Mouse (Mus musculus) ES-Bruce4 (cell line): ENCODE results near the gene Sfswap. TPM values are rescaled to one million over a fixed set of nuclear protein-coding genes. Genes with fewer than 3 reads are reported as not detected.

Experiments
- H3K27ac ChIP-seq: 2 replicates; pipeline ENCODE4 v1.5.1; 2012; ENCODE audit warnings: low read length, inconsistent platforms; ENCODE audit not compliant: insufficient read depth
- H3K27me3 ChIP-seq: 2 replicates; pipeline ENCODE4 v1.6.1; 2012; ENCODE audit warnings: mild to moderate bottlenecking, low read length, inconsistent platforms; ENCODE audit not compliant: control insufficient read depth, poor library complexity, insufficient read depth, severe bottlenecking
- H3K36me3 ChIP-seq: 2 replicates; pipeline ENCODE4 v1.6.1; 2012; ENCODE audit warnings: inconsistent platforms, mild to moderate bottlenecking, low read length, moderate library complexity; ENCODE audit not compliant: control insufficient read depth, poor library complexity, insufficient read depth, severe bottlenecking
- H3K4me1 ChIP-seq: one replicate; pipeline ENCODE4 v1.8.1; 2011; ENCODE audit warnings: low read length; ENCODE audit not compliant: control insufficient read depth, insufficient read depth
- H3K4me3 ChIP-seq: 2 replicates; pipeline ENCODE4 v1.5.1; 2011; ENCODE audit warnings: low read depth, mild to moderate bottlenecking, low read length
- H3K9ac ChIP-seq: 2 replicates; pipeline ENCODE4 v1.6.1; 2012; ENCODE audit warnings: low read depth, mild to moderate bottlenecking, inconsistent platforms; ENCODE audit not compliant: poor library complexity, severe bottlenecking
- H3K9me3 ChIP-seq: replicated peaks from 2 replicates; pipeline ENCODE4 v1.6.1; 2012; ENCODE audit warnings: mild to moderate bottlenecking, low read length, inconsistent platforms; ENCODE audit not compliant: control insufficient read depth, poor library complexity, insufficient read depth, severe bottlenecking
- CTCF ChIP-seq: IDR thresholded peaks from one replicate; pipeline ENCODE4 v1.8.1; 2011; ENCODE audit warnings: low read depth, low read length
- EP300 ChIP-seq: IDR thresholded peaks from 2 replicates; pipeline ENCODE4 v1.6.1; 2011; ENCODE audit warnings: low read depth, low read length; ENCODE audit not compliant: insufficient read depth
- POLR2A ChIP-seq: IDR thresholded peaks from one replicate; pipeline ENCODE4 v1.8.1; 2011; ENCODE audit warnings: low read length; ENCODE audit not compliant: insufficient read depth
- polyA plus RNA-seq: library from polyadenylated mRNA; stranded (reverse); fragments of >200 nt; gene quantifications from 2 replicates; pipeline ENCODE4 v1.2.4, GENCODE M21; 2011; ENCODE audit warnings: low read depth; ENCODE audit not compliant: missing spikeins, insufficient read depth, insufficient read length

Gene Sfswap
- polyA plus RNA-seq, 1 experiment = 72.7 TPM

DNA sequence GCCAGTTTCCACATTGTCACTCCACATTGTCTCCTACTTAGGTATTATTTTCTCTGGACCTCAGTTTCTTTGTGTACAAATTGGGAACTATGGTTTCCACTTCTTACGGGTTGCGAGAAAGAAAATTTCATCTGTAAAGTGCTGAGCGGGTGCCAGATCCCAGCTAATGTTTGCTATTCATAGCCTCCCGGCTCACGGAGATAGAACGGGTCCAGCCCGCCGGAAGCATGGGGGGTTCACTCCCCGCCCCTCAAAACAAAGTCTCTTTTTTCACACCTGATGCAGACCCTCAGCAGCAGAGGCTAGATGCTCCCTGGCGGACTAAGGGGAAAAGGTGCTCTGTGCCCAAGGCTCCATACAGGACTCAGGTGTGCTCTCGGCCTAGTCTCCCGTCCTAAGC lies 82.3 kb downstream of the Sfswap start:
- TF ChIP-seq EP300 = no peak
- TF ChIP-seq POLR2A = no peak
- TF ChIP-seq CTCF = no peak
- H3K9me3 ChIP-seq = no peaks in the 10 kb centered on the region
- H3K4me3 ChIP-seq = peak overlapping the region; percentile 59
- no peaks in the 10 kb centered on the region for H3K36me3 ChIP-seq
- H3K27ac ChIP-seq = no peak overlapping the region
- peak overlapping the region; percentile 91 for H3K9ac ChIP-seq
- peaks cover 12% of the 10 kb centered on the region for H3K27me3 ChIP-seq
- no peaks in the 10 kb centered on the region for H3K4me1 ChIP-seq

DNA sequence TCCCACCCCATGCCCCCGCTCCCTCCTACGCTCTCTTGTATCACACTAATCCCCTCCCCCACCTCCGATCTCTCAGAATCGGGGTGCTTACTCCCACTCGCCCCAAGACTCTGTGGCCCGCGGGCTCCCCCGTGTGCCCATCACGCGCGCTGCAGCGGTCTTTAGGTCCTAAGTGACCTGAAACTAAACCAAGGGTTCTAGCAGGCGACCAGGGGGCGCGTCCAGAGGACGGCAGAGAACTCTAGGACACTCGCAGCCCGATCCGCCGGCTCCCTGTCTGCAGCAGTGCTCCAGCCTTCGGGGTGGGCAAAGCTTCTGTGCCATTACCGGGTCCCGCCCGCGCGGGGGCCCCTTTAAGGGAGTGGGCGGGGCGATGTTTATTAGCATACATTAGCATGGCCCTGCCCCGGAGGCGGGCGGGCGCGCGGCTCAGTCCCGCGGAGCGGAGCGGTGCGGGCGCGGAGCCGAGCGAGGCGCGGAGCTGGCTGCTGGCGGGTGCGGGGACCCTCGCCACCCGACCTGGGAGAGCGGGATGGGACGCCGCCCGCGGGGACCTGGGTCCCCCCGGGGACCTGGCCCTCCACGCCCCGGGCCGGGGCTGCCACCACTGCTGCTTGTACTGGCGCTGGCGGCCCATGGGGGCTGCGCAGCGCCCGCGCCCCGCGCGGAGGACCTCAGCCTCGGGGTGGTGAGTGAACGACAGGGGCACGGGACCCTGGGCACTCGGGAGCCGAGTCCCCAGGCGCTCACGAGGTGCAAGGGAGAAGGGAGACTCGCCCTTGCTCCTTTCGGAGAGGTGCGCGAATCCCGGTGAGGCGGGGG lies 83.0 kb downstream of the Sfswap start, which contains the start of gene Mmp17:
Gene Mmp17, plus strand, starts transcription at position 409 of the 822 bp plus-strand sequence.
- Histone ChIP-seq H3K27me3 (peaks cover 12% of the 10 kb centered on the region), H3K36me3 (no peaks in the 10 kb centered on the region), H3K9ac (peak within 1 kb of the TSS; percentile 91), H3K27ac (no peak within 1 kb of the TSS), H3K9me3 (no peaks in the 10 kb centered on the region), H3K4me1 (no peaks in the 10 kb centered on the region), H3K4me3 (peak within 1 kb of the TSS; percentile 79)
- TF ChIP-seq CTCF = peak; percentile 58
- TF ChIP-seq EP300 = no peak
- no peak for TF ChIP-seq POLR2A

DNA sequence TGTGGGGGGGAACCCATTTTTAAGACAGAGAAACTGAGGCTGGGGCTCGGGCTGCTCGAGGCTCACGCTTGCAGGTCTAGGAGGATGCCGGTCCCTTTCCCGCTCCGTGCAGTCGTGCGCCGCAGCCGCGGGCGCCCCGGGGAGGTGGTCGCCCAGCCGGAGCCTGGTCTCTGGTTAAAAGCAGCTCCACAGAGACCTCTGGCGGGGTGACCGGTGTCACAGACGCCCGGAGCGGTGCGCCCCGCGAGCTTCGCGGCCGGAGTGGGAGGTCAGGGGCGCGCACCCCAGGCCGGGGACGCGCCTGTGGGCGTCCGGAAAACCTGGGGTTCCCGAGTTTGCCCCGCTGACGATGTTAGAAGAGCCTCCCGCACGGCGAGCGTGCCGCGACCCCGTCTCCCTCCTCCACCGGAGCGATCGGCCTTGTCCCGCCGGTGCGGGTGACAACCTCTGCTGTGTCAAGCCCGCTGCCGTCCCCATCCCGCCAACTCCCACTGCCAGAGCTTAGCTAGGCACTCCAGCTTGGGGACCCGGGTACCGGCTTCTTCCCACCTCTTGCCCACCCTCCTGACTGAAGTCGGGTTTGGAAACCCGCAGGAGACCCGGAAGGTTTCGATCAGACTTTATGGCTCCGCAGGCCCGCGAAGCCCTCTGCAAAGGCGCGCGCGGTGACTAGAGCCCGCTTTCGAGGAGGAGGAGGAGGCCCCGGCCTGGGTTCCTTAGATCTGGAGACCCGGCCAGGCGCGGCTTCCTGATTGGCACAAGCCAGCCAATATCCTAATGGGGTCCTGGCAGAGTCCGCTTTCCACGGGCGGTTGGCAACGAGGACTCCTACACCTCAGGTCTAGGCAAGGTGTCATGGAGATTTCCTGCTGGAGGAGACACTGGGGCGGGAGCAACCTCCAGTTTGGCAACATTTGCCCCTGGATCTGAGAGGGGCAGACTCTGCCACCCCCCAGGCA lies 83.8 kb downstream of the Sfswap start:
- no peaks in the 10 kb centered on the region for H3K4me1 ChIP-seq
- peaks cover 12% of the 10 kb centered on the region for H3K27me3 ChIP-seq
- no peak overlapping the region for H3K27ac ChIP-seq
- H3K36me3 ChIP-seq = no peaks in the 10 kb centered on the region
- no peak for TF ChIP-seq EP300
- no peak for TF ChIP-seq CTCF
- no peak for TF ChIP-seq POLR2A
- H3K9me3 ChIP-seq = no peaks in the 10 kb centered on the region
- H3K4me3 ChIP-seq = peak overlapping the region; percentile 79
- peak overlapping the region; percentile 91 for H3K9ac ChIP-seq

GRCm38 (mm10) chr5:129586016-129586415 lies 85.0 kb downstream of the Sfswap start:
- Histone ChIP-seq H3K4me1 (no peaks in the 10 kb centered on the region), H3K9me3 (no peaks in the 10 kb centered on the region), H3K27me3 (peaks cover 12% of the 10 kb centered on the region), H3K36me3 (no peaks in the 10 kb centered on the region), H3K9ac (no peak overlapping the region), H3K4me3 (peak overlapping the region; percentile 21; the same call in 1 of the 2 replicates), H3K27ac (no peak overlapping the region)
- TF ChIP-seq POLR2A (no peak), EP300 (no peak), CTCF (peak; percentile 72)

DNA sequence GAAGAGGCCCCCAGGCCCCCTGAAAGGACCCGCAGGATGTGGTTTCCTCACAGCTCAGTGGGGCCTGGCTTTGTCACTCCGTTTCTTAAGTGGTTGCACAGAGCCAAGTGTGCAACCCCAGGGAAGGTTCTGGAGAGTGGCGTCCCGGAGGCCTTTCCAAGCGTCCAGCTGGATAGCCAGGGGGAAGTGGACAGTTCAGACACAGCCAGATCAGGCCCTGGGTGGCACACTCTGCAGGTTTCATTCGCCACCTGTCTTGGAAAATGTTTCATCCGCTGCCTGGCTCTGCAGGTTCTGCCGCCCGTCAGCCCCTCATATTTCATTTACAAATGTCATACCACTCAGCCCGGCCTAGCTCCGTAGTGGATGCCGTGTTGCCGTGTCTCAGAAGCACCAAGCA lies 85.5 kb downstream of the Sfswap start:
- Histone ChIP-seq H3K36me3 (no peaks in the 10 kb centered on the region), H3K4me3 (no peak overlapping the region), H3K4me1 (no peaks in the 10 kb centered on the region), H3K9ac (no peak overlapping the region), H3K9me3 (no peaks in the 10 kb centered on the region), H3K27me3 (peaks cover 12% of the 10 kb centered on the region), H3K27ac (no peak overlapping the region)
- TF ChIP-seq CTCF (no peak), POLR2A (no peak)

- H3K27ac ChIP-seq = no peak overlapping the region
- peaks cover 2% of the 10 kb centered on the region for H3K4me1 ChIP-seq
- no peaks in the 10 kb centered on the region for H3K36me3 ChIP-seq
- TF ChIP-seq EP300 (no peak), CTCF (no peak), POLR2A (no peak)
- H3K27me3 ChIP-seq = no peaks in the 10 kb centered on the region
- no peak overlapping the region for H3K4me3 ChIP-seq
- H3K9ac ChIP-seq = no peak overlapping the region
- no peaks in the 10 kb centered on the region for H3K9me3 ChIP-seq
Observed at GRCm38 (mm10) chr5:129590915-129591314, 89.9 kb downstream of the Sfswap start.
